Mouse (Mus musculus) liver, embryonic 13.5 days (tissue): ENCODE results near the gene Cep170b. TPM values are rescaled to one million over a fixed set of nuclear protein-coding genes. Genes with fewer than 3 reads are reported as not detected.
A peak's percentile ranks its signal among the peaks of the same experiment; 100 is the strongest.

Source experiments
- ATAC-seq: fragments of 200-750 bp; cut with Nextera tagmentation; 2 replicates; pipeline ENCODE4 v1.8.0; 2017; ENCODE audit warnings: low read depth, mild to moderate bottlenecking, moderate number of reproducible peaks, moderate library complexity
- DNase-seq: peaks from one replicate; pipeline ENCODE4 v3.0.0; 2022
- H3K27ac ChIP-seq: fragments of 300-500 bp; sonication (generic); 2 replicates; pipeline ENCODE4 v1.5.1; 2015; ENCODE audit warnings: moderate library complexity, mild to moderate bottlenecking, inconsistent platforms
- H3K27me3 ChIP-seq: fragments of 300-500 bp; sonication (generic); 2 replicates; pipeline ENCODE4 v1.6.1; 2015; ENCODE audit warnings: mild to moderate bottlenecking, inconsistent platforms
- H3K36me3 ChIP-seq: fragments of 300-500 bp; sonication (generic); 2 replicates; pipeline ENCODE4 v1.6.1; 2015; ENCODE audit warnings: mild to moderate bottlenecking, inconsistent platforms
- H3K4me1 ChIP-seq: fragments of 300-500 bp; sonication (generic); replicated peaks from 2 replicates; pipeline ENCODE4 v1.6.1; 2015; ENCODE audit warnings: inconsistent platforms
- H3K4me2 ChIP-seq: fragments of 300-500 bp; sonication (generic); 2 replicates; pipeline ENCODE4 v1.6.1; 2015; ENCODE audit warnings: inconsistent platforms, mild to moderate bottlenecking, moderate library complexity
- H3K4me3 ChIP-seq: fragments of 300-500 bp; sonication (generic); replicated peaks from 2 replicates; pipeline ENCODE4 v1.5.1; 2015; ENCODE audit warnings: mild to moderate bottlenecking, inconsistent platforms
- H3K9ac ChIP-seq: fragments of 300-500 bp; sonication (generic); 2 replicates; pipeline ENCODE4 v1.6.1; 2015; ENCODE audit warnings: mild to moderate bottlenecking, inconsistent platforms
- H3K9me3 ChIP-seq: fragments of 300-500 bp; sonication (generic); replicated peaks from 2 replicates; pipeline ENCODE4 v1.6.1; 2016; ENCODE audit warnings: inconsistent platforms
- WGBS: fragments of 180-500 bp; shearing (Covaris S2); methylation state at CpG from one replicate; pipeline ENCODE4 v1.1.7; 2015; ENCODE audit not compliant: insufficient replicate concordance; 5-methylcytosine and 5-hydroxymethylcytosine counted together
- polyA plus RNA-seq: library from polyadenylated mRNA; unstranded; fragments of >200 nt; fragmentation: Nextera tagmentation; extraction: Ambion mirVana; gene quantifications from 2 replicates; pipeline ENCODE4 v1.2.1, GENCODE M21; 2015

Cep170b gene
- polyA plus RNA-seq, 1 experiment from 2014 or later: 2.5 TPM

DNA sequence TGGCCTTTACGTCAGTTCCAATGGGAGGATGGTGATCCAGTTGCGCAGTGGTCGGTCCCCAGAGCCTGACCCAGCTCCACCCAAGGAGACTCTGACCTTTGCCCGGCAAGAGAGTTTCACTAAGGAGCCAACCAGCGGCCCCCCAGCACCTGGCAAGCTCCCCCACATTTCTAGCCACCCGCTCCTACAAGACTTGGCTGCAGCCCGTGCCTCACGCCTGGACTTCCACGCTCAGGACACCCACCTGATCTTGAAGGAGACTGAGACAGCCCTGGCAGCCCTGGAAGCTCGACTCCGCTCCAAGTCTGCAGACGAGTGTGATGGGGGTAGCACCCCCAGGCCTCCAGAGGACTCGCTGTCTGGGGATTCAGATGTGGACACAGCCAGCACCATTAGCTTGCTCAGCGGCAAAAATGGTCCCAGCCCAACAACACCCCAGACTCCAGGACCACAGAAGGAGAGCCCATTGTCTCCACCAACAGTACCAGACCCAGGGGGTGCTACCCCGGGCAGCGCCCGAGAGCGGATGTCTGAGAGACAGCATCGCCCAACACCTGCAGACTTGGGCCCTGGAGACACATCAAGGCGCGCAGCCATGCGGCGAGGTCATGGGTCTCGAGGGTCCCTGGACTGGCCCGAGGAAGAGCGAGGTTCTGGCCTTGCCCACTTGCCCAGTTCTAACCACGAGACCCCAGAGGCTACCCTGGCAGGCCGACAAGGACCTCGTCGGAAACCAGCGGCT lies 18.2 kb downstream of the Cep170b start:
- Histone ChIP-seq H3K27me3 (no peaks in the 10 kb centered on the region), H3K4me1 (no peaks in the 10 kb centered on the region), H3K9me3 (no peaks in the 10 kb centered on the region), H3K9ac (no peak overlapping the region), H3K4me3 (no peak overlapping the region), H3K27ac (no peak overlapping the region), H3K4me2 (no peak overlapping the region), H3K36me3 (peaks cover 25% of the 10 kb centered on the region)
- DNase-seq: no peak
- WGBS: 76% methylated on average over 31 of the region's 31 CpGs
- ATAC-seq: no peak

DNA sequence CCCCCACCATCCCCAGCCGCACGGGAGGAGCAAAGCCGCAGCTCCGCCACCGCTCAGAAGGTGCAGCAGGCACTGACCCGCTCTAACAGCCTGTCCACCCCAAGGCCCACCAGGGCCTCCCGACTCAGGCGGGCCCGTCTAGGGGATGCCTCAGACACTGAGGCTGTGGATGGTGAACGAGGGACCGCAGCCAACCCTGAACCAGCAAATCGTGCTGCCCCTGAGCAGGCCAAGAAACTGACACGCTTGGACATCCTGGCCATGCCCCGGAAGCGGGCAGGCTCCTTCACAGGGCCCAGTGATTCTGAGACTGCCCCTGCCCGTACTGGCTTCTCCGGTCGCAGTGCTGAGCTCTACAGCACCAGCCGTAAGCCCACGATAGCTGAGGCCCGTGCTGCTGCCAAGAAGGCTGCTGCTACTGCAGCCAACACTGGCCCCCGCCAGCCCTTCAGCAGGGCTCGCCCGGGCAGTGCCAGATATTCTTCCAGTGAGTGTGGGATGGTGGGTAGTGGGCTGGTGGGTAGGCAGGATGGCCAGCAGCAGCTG lies 18.8 kb downstream of the Cep170b start:
- ATAC-seq (no peak), DNase-seq (no peak)
- H3K9ac ChIP-seq: no peak overlapping the region
- no peaks in the 10 kb centered on the region for H3K9me3 ChIP-seq
- H3K27ac ChIP-seq: no peak overlapping the region
- no peak overlapping the region for H3K4me2 ChIP-seq
- H3K4me1 ChIP-seq: no peaks in the 10 kb centered on the region
- H3K27me3 ChIP-seq: no peaks in the 10 kb centered on the region
- 86% methylated on average over 24 of the region's 24 CpGs for WGBS
- H3K4me3 ChIP-seq: no peak overlapping the region
- peaks cover 25% of the 10 kb centered on the region for H3K36me3 ChIP-seq

DNA sequence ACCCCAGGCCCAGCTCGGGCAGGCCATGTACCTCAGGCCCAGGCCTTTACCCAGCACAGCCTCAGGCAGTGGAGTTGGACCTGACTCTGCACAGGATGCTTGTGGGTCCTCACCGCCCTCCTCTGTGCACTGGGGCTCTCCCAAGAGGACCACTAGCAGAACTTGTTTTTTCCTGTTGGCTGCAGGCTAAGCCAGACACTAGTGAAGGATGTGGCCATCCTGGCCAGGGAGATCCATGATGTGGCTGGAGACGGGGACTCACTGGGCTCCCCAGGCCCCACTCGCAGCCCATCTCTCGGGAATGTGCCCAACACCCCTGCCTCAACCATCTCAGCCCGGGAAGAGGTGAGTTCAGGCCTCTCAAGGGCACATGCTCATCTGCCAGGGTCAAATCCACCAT lies 22.5 kb downstream of the Cep170b start:
- DNase-seq: no peak
- no peak for ATAC-seq
- Histone ChIP-seq H3K9ac (no peak overlapping the region), H3K36me3 (peaks cover 13% of the 10 kb centered on the region; the same call in 1 of the 2 replicates), H3K4me2 (no peak overlapping the region), H3K27me3 (no peaks in the 10 kb centered on the region), H3K4me3 (no peak overlapping the region), H3K27ac (no peak overlapping the region), H3K9me3 (no peaks in the 10 kb centered on the region), H3K4me1 (no peaks in the 10 kb centered on the region)
- 44% methylated on average over 6 of the region's 6 CpGs for WGBS

DNA sequence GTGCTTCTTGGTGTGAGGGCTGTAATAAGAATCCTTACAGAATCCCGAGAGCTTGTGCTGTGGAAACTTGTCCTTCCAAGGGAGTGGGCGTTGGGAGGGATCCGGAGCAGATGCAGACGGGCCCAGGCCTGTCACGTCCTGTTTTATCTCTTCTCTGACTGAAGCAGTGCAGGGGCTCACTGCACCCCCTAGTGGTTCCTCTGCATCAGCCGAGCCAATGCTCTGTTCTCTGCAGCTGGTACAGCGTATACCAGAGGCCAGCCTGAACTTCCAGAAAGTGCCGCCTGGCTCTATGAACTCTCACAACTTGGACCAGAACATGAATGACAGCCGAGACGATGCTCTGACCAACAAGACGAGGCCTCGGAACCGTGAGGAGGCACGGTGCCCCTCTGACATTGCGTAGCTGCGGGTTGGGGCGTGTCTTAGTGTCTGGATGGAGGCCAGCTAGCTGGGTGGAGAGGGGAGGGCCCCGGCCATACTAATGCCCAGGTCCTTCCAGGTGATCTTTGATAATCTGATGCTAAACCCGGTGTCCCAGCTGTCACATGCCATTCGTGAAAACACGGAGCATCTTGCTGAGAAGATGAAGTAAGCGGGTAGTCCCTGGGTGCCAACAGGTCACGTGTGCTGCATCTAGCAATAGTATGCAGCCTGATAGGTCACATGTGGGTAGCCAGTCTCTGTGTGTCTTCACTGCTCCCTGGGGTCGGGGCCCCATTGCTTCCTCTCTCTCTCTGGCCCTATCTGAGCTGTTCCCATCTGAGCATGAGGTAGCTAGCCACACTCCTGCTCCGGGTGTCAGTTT lies 23.1 kb downstream of the Cep170b start:
- Histone ChIP-seq H3K9me3 (no peaks in the 10 kb centered on the region), H3K27ac (no peak overlapping the region), H3K4me3 (no peak overlapping the region), H3K9ac (no peak overlapping the region), H3K4me2 (no peak overlapping the region), H3K4me1 (no peaks in the 10 kb centered on the region), H3K36me3 (peaks cover 12% of the 10 kb centered on the region; the same call in 1 of the 2 replicates), H3K27me3 (no peaks in the 10 kb centered on the region)
- 47% methylated on average over 25 of the region's 25 CpGs for WGBS
- DNase-seq: peak; percentile 42
- ATAC-seq: 0 out of 2 replicates have a peak, but pooled peaks have one; percentile 18

DNA sequence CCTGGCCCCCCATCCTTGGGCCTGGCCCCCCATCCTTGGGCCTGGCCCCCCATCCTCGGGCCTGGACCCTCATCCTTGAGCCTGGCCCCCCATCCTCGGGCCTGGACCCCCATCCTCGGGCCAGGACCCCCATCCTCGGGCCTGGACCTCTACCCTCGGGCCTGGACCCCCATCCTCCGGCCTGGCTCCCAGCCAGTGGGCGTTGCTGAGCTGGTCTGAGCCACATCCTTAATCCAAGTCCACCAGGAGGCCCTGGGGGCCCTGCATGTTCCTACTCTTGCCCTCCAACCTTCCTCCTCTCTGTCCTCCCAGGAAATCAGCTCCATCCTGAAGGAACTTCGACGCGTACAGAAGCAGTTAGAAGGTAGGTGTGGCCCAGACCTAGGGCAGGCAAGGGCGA lies 24.0 kb downstream of the Cep170b start:
- Histone ChIP-seq H3K9me3 (no peaks in the 10 kb centered on the region), H3K9ac (no peak overlapping the region), H3K36me3 (peaks cover 4% of the 10 kb centered on the region; the same call in 1 of the 2 replicates), H3K4me1 (no peaks in the 10 kb centered on the region), H3K4me3 (no peak overlapping the region), H3K27me3 (0 out of 2 replicates have a peak, but pooled peaks cover 3% of the 10 kb centered on the region), H3K4me2 (no peak overlapping the region), H3K27ac (no peak overlapping the region)
- no peak for DNase-seq
- WGBS: 67% methylated on average over 9 of the region's 11 CpGs
- ATAC-seq: no peak

DNA sequence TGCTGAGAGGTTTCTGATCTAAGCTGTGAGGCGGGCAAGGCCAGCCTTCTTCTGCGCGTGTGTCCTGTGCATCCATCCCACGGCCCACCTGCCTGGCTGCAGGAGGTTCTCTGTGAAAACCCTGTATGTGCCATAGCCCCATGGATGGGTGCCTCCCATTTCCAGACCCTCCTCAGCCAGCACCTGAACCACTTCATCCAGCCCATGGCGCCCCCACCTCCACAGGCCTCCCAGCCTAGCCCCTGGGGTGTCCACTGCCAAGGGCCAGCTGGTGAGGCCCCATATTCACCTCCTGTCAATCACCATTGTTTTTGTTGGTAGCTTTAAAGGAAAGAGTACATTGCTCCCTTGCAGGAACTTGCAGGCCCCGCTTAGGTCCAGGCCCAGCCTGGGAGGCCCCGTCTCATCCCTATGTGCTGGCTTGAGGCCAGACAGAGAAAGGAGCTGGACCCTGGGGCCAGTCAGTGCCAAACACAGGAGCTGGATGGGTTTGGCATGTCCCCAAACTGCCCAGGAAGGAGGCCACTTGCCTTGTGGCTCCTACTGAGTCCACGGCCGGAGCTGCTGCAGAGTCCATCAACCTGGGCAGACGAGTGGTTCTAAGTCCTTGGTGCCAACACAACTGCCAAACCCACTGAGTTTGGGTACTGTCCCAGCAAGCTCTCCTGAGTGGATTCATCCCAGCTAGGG lies 24.8 kb downstream of the Cep170b start:
- DNase-seq (no peak), ATAC-seq (no peak)
- WGBS: 75% methylated on average over 10 of the region's 10 CpGs
- no peaks in the 10 kb centered on the region for H3K4me1 ChIP-seq
- no peak overlapping the region for H3K4me3 ChIP-seq
- H3K9me3 ChIP-seq: no peaks in the 10 kb centered on the region
- H3K9ac ChIP-seq: no peak overlapping the region
- no peaks in the 10 kb centered on the region; the same call in 1 of the 2 replicates for H3K36me3 ChIP-seq
- H3K27ac ChIP-seq: no peak overlapping the region
- no peak overlapping the region for H3K4me2 ChIP-seq
- peaks cover 4% of the 10 kb centered on the region; the same call in 1 of the 2 replicates for H3K27me3 ChIP-seq

DNA sequence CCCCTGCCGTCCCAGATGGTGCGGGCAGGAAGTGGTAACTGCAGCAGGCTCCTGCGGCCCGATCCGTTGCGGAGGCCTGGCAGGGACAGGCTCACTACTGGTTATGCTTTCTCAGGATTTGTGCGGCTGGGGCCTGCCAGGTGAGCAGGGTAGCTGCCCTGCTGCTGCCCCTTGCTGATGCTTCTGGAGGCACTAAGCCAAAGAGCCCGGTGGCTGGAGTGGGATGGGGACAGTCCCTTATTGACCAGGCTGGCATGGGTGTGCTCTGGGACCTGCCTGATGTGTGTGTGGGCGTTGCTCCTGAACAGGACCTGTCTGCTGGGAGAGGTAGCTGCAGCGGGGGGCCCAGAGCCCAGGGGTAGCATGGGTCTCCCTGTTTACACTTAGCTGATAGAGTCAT lies 25.5 kb downstream of the Cep170b start:
- Histone ChIP-seq H3K4me3 (no peak overlapping the region), H3K4me1 (no peaks in the 10 kb centered on the region), H3K9ac (no peak overlapping the region), H3K27me3 (peaks cover 8% of the 10 kb centered on the region; the same call in 1 of the 2 replicates), H3K27ac (no peak overlapping the region), H3K36me3 (no peaks in the 10 kb centered on the region; the same call in 1 of the 2 replicates), H3K9me3 (no peaks in the 10 kb centered on the region), H3K4me2 (no peak overlapping the region)
- no peak for DNase-seq
- 73% methylated on average over 10 of the region's 10 CpGs for WGBS
- no peak for ATAC-seq

DNA sequence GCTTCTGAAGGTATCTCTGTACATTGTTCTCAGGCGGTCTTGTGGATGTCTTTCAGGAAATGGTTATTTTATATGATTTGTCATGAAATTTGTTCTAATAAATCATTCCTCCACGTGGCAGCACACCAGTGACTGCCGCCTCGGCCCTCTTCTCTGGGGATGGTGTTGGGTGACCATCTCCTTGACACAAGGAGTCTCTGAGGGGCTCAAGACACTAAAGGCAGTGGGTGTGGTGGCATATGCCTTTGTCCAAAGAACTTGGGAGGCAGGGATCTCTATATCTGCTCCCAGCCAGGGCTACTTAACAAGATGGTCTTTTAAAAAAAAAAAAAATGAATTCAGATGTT lies 26.2 kb downstream of the Cep170b start:
- Histone ChIP-seq H3K36me3 (no peaks in the 10 kb centered on the region; the same call in 1 of the 2 replicates), H3K4me2 (no peak overlapping the region), H3K4me3 (no peak overlapping the region), H3K9me3 (no peaks in the 10 kb centered on the region), H3K27ac (no peak overlapping the region), H3K4me1 (no peaks in the 10 kb centered on the region), H3K9ac (no peak overlapping the region), H3K27me3 (peaks cover 12% of the 10 kb centered on the region; the same call in 1 of the 2 replicates)
- ATAC-seq (no peak), DNase-seq (no peak)
- 70% methylated on average over 4 of the region's 4 CpGs for WGBS

DNA sequence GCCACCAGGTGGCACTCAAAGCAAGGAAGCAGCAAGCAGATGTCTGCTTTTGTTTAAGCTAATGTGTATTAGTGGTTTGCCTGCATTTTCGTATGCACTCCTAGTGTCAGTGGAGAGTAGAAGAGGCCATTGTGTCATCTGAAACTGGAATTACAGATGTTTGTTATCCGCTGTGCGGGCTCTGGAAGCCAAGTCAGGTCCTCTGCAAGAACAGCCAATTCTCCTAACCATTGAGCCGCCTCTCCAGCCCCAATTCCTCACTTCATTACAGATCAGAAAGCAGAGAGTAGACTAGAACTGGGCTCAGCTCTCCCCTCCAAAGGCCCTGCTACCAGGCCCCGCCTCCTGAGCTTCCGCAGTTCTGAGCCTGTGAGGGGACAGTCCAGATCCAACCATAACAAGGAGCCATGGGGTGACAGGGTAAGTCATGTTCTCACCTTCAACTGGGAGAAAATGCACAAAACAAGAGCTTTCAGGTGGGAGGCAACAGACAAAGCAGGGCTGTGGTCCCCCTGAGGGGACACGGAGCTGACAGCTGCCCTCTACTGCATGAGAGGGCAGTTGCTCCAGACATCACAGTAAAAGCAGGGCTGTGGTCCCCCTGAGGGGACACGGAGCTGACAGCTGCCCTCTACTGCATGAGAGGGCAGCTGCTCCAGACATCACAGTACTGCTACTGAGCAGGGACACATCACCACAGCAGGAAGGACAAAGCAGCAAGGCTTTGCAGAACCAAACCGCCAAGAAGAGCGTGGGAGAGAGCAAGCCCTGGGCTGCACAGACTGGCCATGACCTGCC lies 26.8 kb downstream of the Cep170b start:
- Histone ChIP-seq H3K27ac (no peak overlapping the region), H3K27me3 (peaks cover 12% of the 10 kb centered on the region; the same call in 1 of the 2 replicates), H3K4me2 (no peak overlapping the region), H3K9me3 (no peaks in the 10 kb centered on the region), H3K9ac (no peak overlapping the region), H3K36me3 (no peaks in the 10 kb centered on the region; the same call in 1 of the 2 replicates), H3K4me1 (no peaks in the 10 kb centered on the region), H3K4me3 (no peak overlapping the region)
- ATAC-seq (0 out of 2 replicates have a peak, but pooled peaks have one; percentile 6), DNase-seq (no peak)
- WGBS: 25% methylated on average over 10 of the region's 10 CpGs

DNA sequence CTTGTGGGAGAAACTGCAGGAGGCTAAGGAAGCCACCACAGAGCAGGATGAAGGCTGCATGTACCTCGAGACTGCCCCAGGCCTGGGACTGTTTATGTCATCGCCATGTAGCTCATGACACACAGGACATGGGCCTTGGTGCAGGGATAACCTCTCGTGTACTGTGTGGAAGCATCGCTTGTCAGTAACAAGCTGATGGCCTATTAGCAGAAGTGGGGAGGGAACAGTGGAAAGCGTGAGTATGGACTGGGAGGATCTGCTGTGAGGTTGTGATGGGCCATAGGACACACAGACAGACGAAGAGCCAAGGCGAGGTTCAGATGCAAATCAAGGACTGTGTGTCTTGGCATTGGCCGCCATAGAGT lies 27.3 kb downstream of the Cep170b start:
- H3K9ac ChIP-seq: no peak overlapping the region

More for the DNA sequence above, 27.3 kb downstream of the Cep170b start:
- 0 out of 2 replicates have a peak, but pooled peaks have one; percentile 16 for ATAC-seq
- Histone ChIP-seq H3K4me3 (no peak overlapping the region), H3K9me3 (no peaks in the 10 kb centered on the region), H3K27me3 (peaks cover 12% of the 10 kb centered on the region; the same call in 1 of the 2 replicates), H3K27ac (no peak overlapping the region), H3K4me1 (no peaks in the 10 kb centered on the region), H3K4me2 (no peak overlapping the region), H3K36me3 (no peaks in the 10 kb centered on the region; the same call in 1 of the 2 replicates)
- 58% methylated on average over 8 of the region's 8 CpGs for WGBS
- DNase-seq: no peak
